Mouse (Mus musculus): ENCODE results near the gene Olfr503. TPM values are rescaled to one million over a fixed set of nuclear protein-coding genes. Genes with fewer than 3 reads are reported as not detected.
"Not testable (repeated sequence)": the region's sequence is repeated elsewhere in the genome, so short reads cannot be mapped to it uniquely, and the experiment has no call there.

Olfr503 gene
- polyA plus RNA-seq (2012; rRNA removed) = not detected in 2 replicates

- H3K36me3 ChIP-seq (ENCODE audit: control insufficient read depth, insufficient read depth, low read length); DNase-seq; H3K4me1 ChIP-seq (replicated peaks; ENCODE audit: control insufficient read depth, insufficient read depth, low read length); H3K27me3 ChIP-seq (ENCODE audit: control insufficient read depth, insufficient read depth, low read length); H3K4me3 ChIP-seq (ENCODE audit: control insufficient read depth, insufficient read depth, low read length); H3K27ac ChIP-seq (ENCODE audit: control insufficient read depth, insufficient read depth, low read length): not testable (repeated sequence)
- 47% methylated on average over 1 of the region's 1 CpGs for WGBS
These were observed at the start of gene Olfr503 for GRCm38 (mm10) chr7:108544227-108544626. Gene Olfr503 (plus strand): TSS chr7:108544527.

- no peaks in the 10 kb centered on the region for H3K36me3 ChIP-seq (ENCODE audit: control insufficient read depth, insufficient read depth, low read length)
- TF ChIP-seq POLR2A (IDR thresholded peaks at IDR 0.05; ENCODE audit: control insufficient read depth, extremely low read depth, insufficient read depth, low read length, poor library complexity) (no peak), CTCF (IDR thresholded peaks at IDR 0.05; ENCODE audit: borderline replicate concordance, control insufficient read depth, extremely low read depth, insufficient read depth, low read length, poor library complexity) (no peak)
- no peak within 1 kb of the TSS for H3K27ac ChIP-seq (ENCODE audit: control insufficient read depth, insufficient read depth, low read length)
- 73% methylated on average over 1 of the region's 1 CpGs for WGBS
- H3K4me3 ChIP-seq (ENCODE audit: control insufficient read depth, insufficient read depth, low read length) = no peak within 1 kb of the TSS
- no peaks in the 10 kb centered on the region for H3K27me3 ChIP-seq (ENCODE audit: control insufficient read depth, insufficient read depth, low read length)
- no peak for DNase-seq
- no peaks in the 10 kb centered on the region for H3K4me1 ChIP-seq (replicated peaks; ENCODE audit: control insufficient read depth, insufficient read depth, low read length)
These were observed 19.4 kb upstream of the Olfr503 start, which contains the start of gene Olfr502 for GRCm38 (mm10) chr7:108524965-108525364. Gene Olfr502 (minus strand): TSS chr7:108525065.

GRCm38 (mm10) chr7:108542416-108542815 lies 1.9 kb upstream of the Olfr503 start:
- TF ChIP-seq POLR2A (IDR thresholded peaks at IDR 0.05; ENCODE audit: control insufficient read depth, extremely low read depth, insufficient read depth, low read length, poor library complexity) (no peak), CTCF (IDR thresholded peaks at IDR 0.05; ENCODE audit: borderline replicate concordance, control insufficient read depth, extremely low read depth, insufficient read depth, low read length, poor library complexity) (no peak)
- no peaks in the 10 kb centered on the region for H3K27me3 ChIP-seq (ENCODE audit: control insufficient read depth, insufficient read depth, low read length)
- no peaks in the 10 kb centered on the region for H3K36me3 ChIP-seq (ENCODE audit: control insufficient read depth, insufficient read depth, low read length)
- DNase-seq = no peak
- no peaks in the 10 kb centered on the region for H3K4me1 ChIP-seq (replicated peaks; ENCODE audit: control insufficient read depth, insufficient read depth, low read length)
- no peak overlapping the region for H3K27ac ChIP-seq (ENCODE audit: control insufficient read depth, insufficient read depth, low read length)
- 87% methylated on average over 13 of the region's 13 CpGs for WGBS
- no peak overlapping the region for H3K4me3 ChIP-seq (ENCODE audit: control insufficient read depth, insufficient read depth, low read length)

- H3K4me3 ChIP-seq (ENCODE audit: control insufficient read depth, insufficient read depth, low read length) = no peak within 1 kb of the TSS
- DNase-seq = no peak
- WGBS = 88% methylated on average over 1 of the region's 1 CpGs
These were observed 21.4 kb downstream of the Olfr503 start, which contains the start of gene Olfr504 for GRCm38 (mm10) chr7:108565693-108566092. Gene Olfr504 (minus strand): TSS chr7:108565793.

GRCm38 (mm10) chr7:108589797-108590196 lies 45.5 kb downstream of the Olfr503 start:
- whole genome bisulfite sequencing = 100% methylated on average over 1 of the region's 1 CpGs
- Histone ChIP-seq H3K4me3 (ENCODE audit: control insufficient read depth, insufficient read depth, low read length) (no peak overlapping the region), H3K27me3 (ENCODE audit: control insufficient read depth, insufficient read depth, low read length) (no peaks in the 10 kb centered on the region), H3K4me1 (replicated peaks; ENCODE audit: control insufficient read depth, insufficient read depth, low read length) (no peaks in the 10 kb centered on the region), H3K27ac (ENCODE audit: control insufficient read depth, insufficient read depth, low read length) (no peak overlapping the region), H3K36me3 (ENCODE audit: control insufficient read depth, insufficient read depth, low read length) (no peaks in the 10 kb centered on the region)
- no peak for DNase-seq
- no peak for TF ChIP-seq POLR2A (IDR thresholded peaks at IDR 0.05; ENCODE audit: control insufficient read depth, extremely low read depth, insufficient read depth, low read length, poor library complexity)
- no peak for TF ChIP-seq CTCF (IDR thresholded peaks at IDR 0.05; ENCODE audit: borderline replicate concordance, control insufficient read depth, extremely low read depth, insufficient read depth, low read length, poor library complexity)

More at GRCm38 (mm10) chr7:108565693-108566092, 21.4 kb downstream of the Olfr503 start, which contains the start of gene Olfr504:
- no peaks in the 10 kb centered on the region for H3K27me3 ChIP-seq (ENCODE audit: control insufficient read depth, insufficient read depth, low read length)
- TF ChIP-seq POLR2A (IDR thresholded peaks at IDR 0.05; ENCODE audit: control insufficient read depth, extremely low read depth, insufficient read depth, low read length, poor library complexity) (no peak), CTCF (IDR thresholded peaks at IDR 0.05; ENCODE audit: borderline replicate concordance, control insufficient read depth, extremely low read depth, insufficient read depth, low read length, poor library complexity) (no peak)
- H3K27ac ChIP-seq (ENCODE audit: control insufficient read depth, insufficient read depth, low read length) = no peak within 1 kb of the TSS
- no peaks in the 10 kb centered on the region for H3K4me1 ChIP-seq (replicated peaks; ENCODE audit: control insufficient read depth, insufficient read depth, low read length)
- H3K36me3 ChIP-seq (ENCODE audit: control insufficient read depth, insufficient read depth, low read length) = no peaks in the 10 kb centered on the region

Other genes with a start within 250 kb of the Olfr503 start
- gene Olfr491, start 231.1 kb upstream of the Olfr503 start, polyA plus RNA-seq (2012; rRNA removed) = not detected in 2 replicates
- gene Olfr492, start 220.9 kb upstream of the Olfr503 start, polyA plus RNA-seq (2012; rRNA removed) = not detected in 2 replicates
- gene Olfr493, start 197.5 kb upstream of the Olfr503 start, polyA plus RNA-seq (2012; rRNA removed) = not detected in 2 replicates
- not detected in 2 replicates for gene Olfr494, start 179.2 kb upstream of the Olfr503 start, polyA plus RNA-seq (2012; rRNA removed)
- not detected in 2 replicates for gene Olfr495, start 151.4 kb upstream of the Olfr503 start, polyA plus RNA-seq (2012; rRNA removed)
- gene Olfr497, start 124.1 kb upstream of the Olfr503 start, polyA plus RNA-seq (2012; rRNA removed) = not detected in 2 replicates
- not detected in 2 replicates for gene Olfr498, start 79.2 kb upstream of the Olfr503 start, polyA plus RNA-seq (2012; rRNA removed)
- not detected in 2 replicates for gene Olfr502, start 19.5 kb upstream of the Olfr503 start, polyA plus RNA-seq (2012; rRNA removed)
- gene Olfr504, start 21.3 kb downstream of the Olfr503 start, polyA plus RNA-seq (2012; rRNA removed) = not detected in 2 replicates
- not detected in 2 replicates for gene Olfr506, start 66.3 kb downstream of the Olfr503 start, polyA plus RNA-seq (2012; rRNA removed)
- not detected in 2 replicates for gene Olfr507, start 77.3 kb downstream of the Olfr503 start, polyA plus RNA-seq (2012; rRNA removed)
- not detected in 2 replicates for gene Olfr508, start 85.5 kb downstream of the Olfr503 start, polyA plus RNA-seq (2012; rRNA removed)
- gene Olfr509, start 107.4 kb downstream of the Olfr503 start, polyA plus RNA-seq (2012; rRNA removed) = not detected in 2 replicates
- gene Olfr510, start 121.9 kb downstream of the Olfr503 start, polyA plus RNA-seq (2012; rRNA removed) = not detected in 2 replicates
- gene Olfr512, start 168.8 kb downstream of the Olfr503 start, polyA plus RNA-seq (2012; rRNA removed) = not detected in 2 replicates
- not detected in 2 replicates for gene Olfr513, start 206.4 kb downstream of the Olfr503 start, polyA plus RNA-seq (2012; rRNA removed)